Mouse (Mus musculus): ENCODE data around the gene Adamts13. TPM values are rescaled to one million over a fixed set of nuclear protein-coding genes. Genes with fewer than 3 reads are reported as not detected.
A peak's percentile ranks its signal among the peaks of the same experiment; 100 is the strongest.

Gene Adamts13
- polyA plus RNA-seq, 1 experiment from 2014 or later = not detected

- no peak overlapping the region for H3K4me3 ChIP-seq
- WGBS = 84% methylated on average over 3 of the region's 3 CpGs
- H3K9me3 ChIP-seq = no peaks in the 10 kb centered on the region
- H3K36me3 ChIP-seq = no peaks in the 10 kb centered on the region
- no peaks in the 10 kb centered on the region for H3K4me1 ChIP-seq (replicated peaks)
- no peaks in the 10 kb centered on the region for H3K27me3 ChIP-seq (ENCODE audit: insufficient read depth, poor library complexity, severe bottlenecking)
- DNase-seq (ENCODE audit: low spot score) = no peak
- H3K27ac ChIP-seq = no peak overlapping the region
Observed at GRCm38 (mm10) chr2:26993936-26994335, 20.7 kb downstream of the Adamts13 start.

DNA sequence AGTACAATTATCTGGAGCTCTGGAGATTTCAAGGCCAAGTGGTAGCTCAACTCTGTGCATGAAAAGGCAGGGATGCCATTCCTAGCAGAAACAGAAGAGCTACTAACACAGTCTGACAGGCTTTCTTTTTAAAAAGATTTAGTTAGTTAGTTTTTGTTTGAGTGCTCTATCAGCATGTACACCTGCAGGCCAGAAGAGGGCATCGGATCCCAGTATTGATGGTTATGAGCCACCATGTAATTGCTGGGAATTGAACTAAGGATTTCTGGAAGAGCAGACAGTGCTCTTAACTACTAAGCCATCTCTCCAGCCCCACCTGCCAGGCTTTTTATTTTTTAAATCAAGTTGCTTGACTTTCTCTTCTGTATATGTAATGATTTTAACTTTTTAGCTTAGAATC, 24.3 kb downstream of the Adamts13 start:
- DNase-seq (ENCODE audit: low spot score) = no peak
- 80% methylated on average over 1 of the region's 1 CpGs for WGBS
- no peak overlapping the region for H3K27ac ChIP-seq
- no peak overlapping the region for H3K4me3 ChIP-seq
- H3K9me3 ChIP-seq = no peaks in the 10 kb centered on the region
- no peaks in the 10 kb centered on the region for H3K36me3 ChIP-seq
- H3K27me3 ChIP-seq (ENCODE audit: insufficient read depth, poor library complexity, severe bottlenecking) = no peaks in the 10 kb centered on the region
- no peaks in the 10 kb centered on the region for H3K4me1 ChIP-seq (replicated peaks)

GRCm38 (mm10) chr2:26997993-26998392, 24.8 kb downstream of the Adamts13 start:
- WGBS = 93% methylated on average over 7 of the region's 7 CpGs
- H3K4me1 ChIP-seq (replicated peaks) = no peaks in the 10 kb centered on the region

GRCm38 (mm10) chr2:27006255-27006654, 33.0 kb downstream of the Adamts13 start:
- peaks cover 20% of the 10 kb centered on the region for H3K4me1 ChIP-seq (replicated peaks)
- H3K27ac ChIP-seq = no peak overlapping the region

More at GRCm38 (mm10) chr2:26997993-26998392, 24.8 kb downstream of the Adamts13 start:
- H3K36me3 ChIP-seq = no peaks in the 10 kb centered on the region
- H3K27me3 ChIP-seq (ENCODE audit: insufficient read depth, poor library complexity, severe bottlenecking) = no peaks in the 10 kb centered on the region
- no peak for DNase-seq (ENCODE audit: low spot score)
- H3K4me3 ChIP-seq = no peak overlapping the region
- H3K9me3 ChIP-seq = no peaks in the 10 kb centered on the region
- no peak overlapping the region for H3K27ac ChIP-seq

GRCm38 (mm10) chr2:27007701-27008100, 34.5 kb downstream of the Adamts13 start:
- 82% methylated on average over 7 of the region's 7 CpGs for WGBS
- no peak overlapping the region for H3K4me3 ChIP-seq
- H3K27ac ChIP-seq = no peak overlapping the region
- H3K9me3 ChIP-seq = no peaks in the 10 kb centered on the region
- no peak for DNase-seq (ENCODE audit: low spot score)
- H3K36me3 ChIP-seq = 0 out of 2 replicates have a peak, but pooled peaks cover 5% of the 10 kb centered on the region
- H3K4me1 ChIP-seq (replicated peaks) = peaks cover 28% of the 10 kb centered on the region
- 0 out of 2 replicates have a peak, but pooled peaks cover 4% of the 10 kb centered on the region for H3K27me3 ChIP-seq (ENCODE audit: insufficient read depth, poor library complexity, severe bottlenecking)

More at GRCm38 (mm10) chr2:27006255-27006654, 33.0 kb downstream of the Adamts13 start:
- H3K9me3 ChIP-seq = no peaks in the 10 kb centered on the region
- 76% methylated on average over 4 of the region's 4 CpGs for WGBS
- H3K4me3 ChIP-seq = no peak overlapping the region
- DNase-seq (ENCODE audit: low spot score) = no peak
- no peaks in the 10 kb centered on the region for H3K36me3 ChIP-seq
- H3K27me3 ChIP-seq (ENCODE audit: insufficient read depth, poor library complexity, severe bottlenecking) = 0 out of 2 replicates have a peak, but pooled peaks cover 4% of the 10 kb centered on the region

GRCm38 (mm10) chr2:27009714-27010244, 36.6 kb downstream of the Adamts13 start, which contains the start of gene Cacfd1:
Gene Cacfd1, plus strand, starts transcription at chr2:27009926.
- DNase-seq (ENCODE audit: low spot score) = peak; percentile 93
- Histone ChIP-seq H3K9me3 (no peaks in the 10 kb centered on the region), H3K36me3 (peaks cover 21% of the 10 kb centered on the region), H3K4me3 (peak within 1 kb of the TSS; percentile 89), H3K4me1 (replicated peaks) (peaks cover 28% of the 10 kb centered on the region), H3K27me3 (ENCODE audit: insufficient read depth, poor library complexity, severe bottlenecking) (0 out of 2 replicates have a peak, but pooled peaks cover 4% of the 10 kb centered on the region), H3K27ac (peak within 1 kb of the TSS; percentile 96)
- WGBS = under 1% methylated on average over 43 of the region's 43 CpGs

DNA sequence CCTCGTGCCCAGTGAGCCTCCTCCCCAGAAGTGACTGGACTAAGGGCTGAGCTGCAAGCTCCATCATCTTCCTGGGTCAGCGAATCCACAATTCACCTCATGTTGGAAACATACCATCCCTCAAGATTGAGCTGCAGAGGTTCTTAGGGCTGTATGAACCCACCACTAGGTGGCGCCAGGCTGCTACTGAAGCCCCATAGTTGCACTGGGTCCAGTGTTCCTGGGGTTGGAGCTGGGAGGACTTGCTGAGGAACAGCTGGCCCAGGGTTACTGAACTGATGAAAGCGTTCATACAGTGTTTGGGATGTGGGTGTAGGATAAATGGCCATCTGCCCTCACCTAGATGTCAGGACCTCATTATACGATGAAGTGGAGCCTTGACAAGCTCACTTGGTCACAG, 44.6 kb downstream of the Adamts13 start:
- DNase-seq (ENCODE audit: low spot score) = peak; percentile 71
- 56% methylated on average over 5 of the region's 5 CpGs for WGBS
- no peak overlapping the region for H3K27ac ChIP-seq
- no peaks in the 10 kb centered on the region for H3K9me3 ChIP-seq
- no peaks in the 10 kb centered on the region for H3K27me3 ChIP-seq (ENCODE audit: insufficient read depth, poor library complexity, severe bottlenecking)
- peaks cover 85% of the 10 kb centered on the region for H3K36me3 ChIP-seq
- no peaks in the 10 kb centered on the region for H3K4me1 ChIP-seq (replicated peaks)
- H3K4me3 ChIP-seq = no peak overlapping the region

- WGBS = 88% methylated on average over 2 of the region's 2 CpGs
- H3K36me3 ChIP-seq = peaks cover 72% of the 10 kb centered on the region
- no peaks in the 10 kb centered on the region for H3K9me3 ChIP-seq
Observed at GRCm38 (mm10) chr2:27019530-27019929, 46.3 kb downstream of the Adamts13 start.

DNA sequence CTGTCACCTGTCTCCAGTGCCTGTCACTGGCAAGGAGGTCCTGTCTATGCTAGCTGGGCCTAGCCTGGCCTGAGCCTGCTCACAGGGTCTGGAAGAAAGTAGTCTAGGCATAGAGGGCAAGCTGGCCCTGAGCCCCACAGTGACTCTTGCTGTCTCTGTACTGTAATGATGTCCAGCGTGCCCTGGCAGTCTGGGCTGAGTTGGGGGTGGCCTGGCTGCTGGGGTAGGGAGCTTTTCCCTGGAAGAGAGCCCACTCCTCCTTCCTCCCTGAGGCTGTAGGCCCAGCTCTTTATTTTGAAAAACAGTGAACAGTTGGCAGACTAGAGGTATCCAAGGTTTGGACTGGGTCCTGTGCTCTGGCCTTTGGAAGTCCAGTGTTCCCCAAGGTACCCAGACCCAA, 47.9 kb downstream of the Adamts13 start:
- Histone ChIP-seq H3K9me3 (no peaks in the 10 kb centered on the region), H3K27ac (no peak overlapping the region), H3K4me1 (replicated peaks) (0 out of 2 replicates have a peak, but pooled peaks cover 2% of the 10 kb centered on the region), H3K36me3 (peaks cover 56% of the 10 kb centered on the region), H3K27me3 (ENCODE audit: insufficient read depth, poor library complexity, severe bottlenecking) (peaks cover 2% of the 10 kb centered on the region), H3K4me3 (no peak overlapping the region)
- DNase-seq (ENCODE audit: low spot score) = no peak
- 90% methylated on average over 1 of the region's 1 CpGs for WGBS

More at GRCm38 (mm10) chr2:27019530-27019929, 46.3 kb downstream of the Adamts13 start:
- Histone ChIP-seq H3K27ac (no peak overlapping the region), H3K4me1 (replicated peaks) (0 out of 2 replicates have a peak, but pooled peaks cover 2% of the 10 kb centered on the region), H3K27me3 (ENCODE audit: insufficient read depth, poor library complexity, severe bottlenecking) (0 out of 2 replicates have a peak, but pooled peaks cover under 1% of the 10 kb centered on the region), H3K4me3 (no peak overlapping the region)
- no peak for DNase-seq (ENCODE audit: low spot score)

- no peak for DNase-seq (ENCODE audit: low spot score)
- Histone ChIP-seq H3K4me1 (replicated peaks) (peaks cover 13% of the 10 kb centered on the region), H3K27ac (no peak overlapping the region), H3K27me3 (ENCODE audit: insufficient read depth, poor library complexity, severe bottlenecking) (peaks cover 12% of the 10 kb centered on the region), H3K9me3 (no peaks in the 10 kb centered on the region), H3K36me3 (peaks cover 41% of the 10 kb centered on the region), H3K4me3 (no peak overlapping the region)
- 74% methylated on average over 6 of the region's 6 CpGs for WGBS
Observed at GRCm38 (mm10) chr2:27022612-27023011, 49.4 kb downstream of the Adamts13 start.

DNA sequence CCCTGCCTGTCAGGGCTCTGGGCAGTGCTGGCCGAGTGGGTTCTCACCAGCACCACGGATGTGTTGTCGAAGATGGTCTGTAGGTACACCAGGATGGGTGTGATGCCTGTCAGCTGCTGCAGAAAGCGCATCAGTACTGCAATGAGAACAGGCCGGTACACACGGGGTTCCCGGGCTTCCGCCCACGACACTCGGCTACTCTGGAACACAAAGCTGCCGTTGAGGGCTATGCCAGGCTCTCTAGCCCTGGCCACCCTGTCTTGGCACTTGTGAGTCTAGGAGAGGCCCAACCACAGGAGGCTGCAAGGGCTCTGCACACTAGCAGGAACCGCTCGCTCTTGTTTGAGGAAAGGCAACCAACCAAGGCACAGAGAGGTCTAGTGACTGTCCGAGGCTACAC, 50.9 kb downstream of the Adamts13 start:
- 86% methylated on average over 14 of the region's 14 CpGs for WGBS
- Histone ChIP-seq H3K27ac (peak overlapping the region; percentile 31; the same call in 1 of the 2 replicates), H3K9me3 (no peaks in the 10 kb centered on the region), H3K4me1 (replicated peaks) (peaks cover 20% of the 10 kb centered on the region), H3K36me3 (peaks cover 26% of the 10 kb centered on the region), H3K4me3 (no peak overlapping the region), H3K27me3 (ENCODE audit: insufficient read depth, poor library complexity, severe bottlenecking) (peaks cover 22% of the 10 kb centered on the region)
- DNase-seq (ENCODE audit: low spot score) = no peak

- 88% methylated on average over 3 of the region's 3 CpGs for WGBS
Observed at GRCm38 (mm10) chr2:27025545-27025944, 52.3 kb downstream of the Adamts13 start.

GRCm38 (mm10) chr2:27026332-27026731, 53.1 kb downstream of the Adamts13 start:
- no peak for DNase-seq (ENCODE audit: low spot score)
- Histone ChIP-seq H3K4me3 (no peak overlapping the region), H3K36me3 (peaks cover 6% of the 10 kb centered on the region; the same call in 1 of the 2 replicates), H3K9me3 (no peaks in the 10 kb centered on the region), H3K27me3 (ENCODE audit: insufficient read depth, poor library complexity, severe bottlenecking) (peaks cover 36% of the 10 kb centered on the region), H3K4me1 (replicated peaks) (peaks cover 20% of the 10 kb centered on the region), H3K27ac (no peak overlapping the region)
- 97% methylated on average over 3 of the region's 3 CpGs for WGBS

More at GRCm38 (mm10) chr2:27025545-27025944, 52.3 kb downstream of the Adamts13 start:
- peaks cover 20% of the 10 kb centered on the region for H3K4me1 ChIP-seq (replicated peaks)
- no peak for DNase-seq (ENCODE audit: low spot score)
- no peak overlapping the region for H3K4me3 ChIP-seq
- peaks cover 35% of the 10 kb centered on the region for H3K27me3 ChIP-seq (ENCODE audit: insufficient read depth, poor library complexity, severe bottlenecking)
- no peak overlapping the region for H3K27ac ChIP-seq
- H3K36me3 ChIP-seq = peaks cover 11% of the 10 kb centered on the region
- no peaks in the 10 kb centered on the region for H3K9me3 ChIP-seq
